Mouse (Mus musculus): ENCODE data around the gene Muc1.

DNA sequence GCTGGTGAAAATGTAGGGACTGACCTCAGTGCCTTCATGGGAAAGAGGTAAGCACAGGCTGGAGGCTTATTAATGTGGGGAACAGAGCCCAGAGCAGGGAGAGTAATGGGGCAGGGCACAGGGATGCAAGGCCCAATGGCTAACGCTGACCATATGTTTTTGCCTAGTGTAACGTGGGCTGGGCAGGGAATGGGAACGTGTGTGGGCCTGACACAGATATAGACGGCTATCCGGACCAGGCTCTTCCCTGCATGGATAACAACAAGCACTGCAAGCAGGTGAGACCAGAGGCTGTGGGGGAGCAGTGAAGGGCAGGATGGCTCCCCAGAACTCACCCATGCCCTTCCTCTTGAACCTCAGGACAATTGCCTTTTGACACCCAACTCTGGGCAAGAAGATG is 7.7 kb upstream of the Muc1 start:
- TF ChIP-seq CTCF (IDR thresholded peaks at IDR 0.05; ENCODE audit: control insufficient read depth, insufficient read depth, low read length) (no peak), POLR2A (IDR thresholded peaks at IDR 0.05; ENCODE audit: borderline replicate concordance, control insufficient read depth, low read depth, low read length) (no peak)
